Mouse (Mus musculus): Measurements from ENCODE around the gene Pcsk5.

GRCm38 (mm10) chr19:17866317-17866891 is 29.0 kb upstream of the Pcsk5 start:
- TF ChIP-seq CTCF (IDR thresholded peaks at IDR 0.05; ENCODE audit: extremely low read depth, insufficient read depth, low read length), result no peak
- no peak for TF ChIP-seq POLR2A (IDR thresholded peaks at IDR 0.05; ENCODE audit: extremely low read depth, insufficient read depth, low read length)

Data from cortical plate, adult 2 months (tissue).